Mouse (Mus musculus) lung, adult 2 months (tissue): ENCODE results near the gene Tpcn1.

ENCODE experiments used
- CTCF ChIP-seq: fragments of 200-500 bp; IDR thresholded peaks from 2 replicates; pipeline ENCODE4 v1.5.1; 2011; ENCODE audit warnings: mild to moderate bottlenecking, low read length, control low read depth; ENCODE audit not compliant: insufficient read depth
- POLR2A ChIP-seq: fragments of 200-500 bp; IDR thresholded peaks from 2 replicates; pipeline ENCODE4 v1.6.1; 2011; ENCODE audit warnings: low read depth, mild to moderate bottlenecking, control low read depth, low read length, borderline replicate concordance; ENCODE audit errors: extremely low read depth

DNA sequence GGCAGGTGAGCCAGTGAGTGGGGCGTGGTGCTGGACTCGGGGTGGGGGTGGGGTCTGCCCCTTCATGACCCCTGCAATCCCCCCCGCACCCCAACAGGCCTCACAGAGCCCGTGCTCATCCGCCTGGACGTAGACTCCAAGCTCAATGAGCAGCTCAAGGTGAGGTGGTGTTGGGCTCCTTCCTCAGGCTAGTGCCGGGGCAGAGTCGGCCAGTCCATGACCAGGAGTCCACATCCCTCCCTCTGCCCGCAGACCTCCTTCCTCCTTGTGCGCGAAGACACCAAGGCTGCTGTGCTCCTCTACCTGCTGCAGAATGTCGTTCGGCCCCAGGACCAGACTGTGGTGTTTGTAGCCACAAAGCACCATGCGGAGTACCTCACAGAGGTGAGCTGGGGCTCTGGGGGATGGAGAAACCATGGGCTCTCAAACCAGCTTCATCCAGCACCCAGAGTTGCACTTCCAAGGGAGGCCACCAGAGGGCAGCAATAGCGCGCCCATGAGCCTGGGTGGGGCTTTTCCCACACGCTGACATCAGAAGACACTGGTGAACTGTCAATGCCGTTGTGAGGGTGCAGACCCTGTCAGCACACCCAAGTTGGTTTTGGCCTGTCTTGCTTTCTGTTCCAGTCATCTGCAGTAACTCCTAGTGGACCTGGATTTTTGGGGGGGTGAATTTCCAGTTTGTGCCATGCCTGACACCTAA, 32.1 kb upstream of the Tpcn1 start:
- TF ChIP-seq CTCF, result peak; percentile 87
- no peak for TF ChIP-seq POLR2A
